Mouse (Mus musculus) adrenal gland, adult 8-10 months (tissue): ENCODE measurements at regions not wholly inside any gene's neighbourhood (a gene's known extent, or its start where the extent isn't known, plus 50 kb on each side); places are given as distances from the start of the nearest gene placed in this dataset.

Source experiments
- DNase-seq: peaks from one replicate; pipeline ENCODE4 v3.0.0; 2022

DNA sequence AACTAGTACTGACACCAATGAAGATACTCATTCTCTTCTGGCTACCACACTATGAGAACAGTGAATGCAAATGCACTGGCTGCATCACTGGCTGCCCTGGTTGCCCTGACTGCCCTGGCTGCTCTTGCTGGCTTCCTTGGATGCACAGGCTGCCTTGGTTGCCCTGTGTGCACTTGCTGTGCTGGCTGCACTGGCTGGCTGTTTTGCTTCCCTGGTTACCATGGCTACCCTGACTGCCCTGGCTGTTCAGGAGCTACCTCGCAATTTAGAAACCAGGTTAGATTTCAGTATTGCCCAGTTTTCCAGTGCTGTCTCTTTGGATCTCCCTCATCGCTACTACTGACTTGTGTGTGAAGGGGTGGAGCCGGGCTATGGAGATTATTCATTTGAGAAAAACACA is 175.7 kb downstream of the Fat4 start:
- no peak for DNase-seq

DNA sequence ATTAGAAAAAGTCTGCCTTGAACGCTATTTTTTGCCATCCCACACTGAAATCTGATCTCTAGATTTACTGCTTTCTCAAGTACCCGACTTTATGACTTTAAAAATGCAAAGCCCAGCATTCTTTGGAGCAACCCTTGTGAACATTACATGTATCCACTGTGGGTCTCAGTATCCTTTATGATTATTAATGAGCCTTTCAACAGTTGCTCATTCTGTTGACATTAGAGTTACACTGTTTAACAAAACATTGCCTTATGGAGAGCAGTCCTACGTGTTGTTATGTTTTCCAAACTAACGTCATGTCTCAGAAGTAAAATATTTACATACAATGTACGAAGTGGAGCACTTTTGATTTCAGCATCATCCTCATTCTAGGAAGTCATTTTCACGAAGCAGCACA is 178.7 kb downstream of the Fat4 start:
- DNase-seq = no peak

DNA sequence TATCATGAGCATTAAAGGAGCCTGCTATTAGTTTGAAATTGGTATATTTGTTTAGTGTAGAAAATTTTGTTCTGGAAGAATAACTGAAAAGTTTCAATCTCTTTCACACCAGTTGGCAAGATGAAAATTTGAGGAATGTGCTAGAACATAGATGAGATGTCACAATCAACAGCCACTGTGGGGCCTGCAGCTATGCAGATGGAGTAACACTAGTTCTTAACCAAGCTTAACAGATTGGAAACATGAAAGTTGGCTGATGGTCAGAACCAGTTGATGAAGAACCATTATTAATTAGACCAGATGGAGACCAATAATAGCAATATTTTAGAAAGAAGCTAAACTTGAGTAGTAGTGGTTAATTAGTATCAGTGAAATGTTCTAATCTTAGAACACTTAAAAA is 182.3 kb downstream of the Fat4 start:
- DNase-seq = no peak

DNA sequence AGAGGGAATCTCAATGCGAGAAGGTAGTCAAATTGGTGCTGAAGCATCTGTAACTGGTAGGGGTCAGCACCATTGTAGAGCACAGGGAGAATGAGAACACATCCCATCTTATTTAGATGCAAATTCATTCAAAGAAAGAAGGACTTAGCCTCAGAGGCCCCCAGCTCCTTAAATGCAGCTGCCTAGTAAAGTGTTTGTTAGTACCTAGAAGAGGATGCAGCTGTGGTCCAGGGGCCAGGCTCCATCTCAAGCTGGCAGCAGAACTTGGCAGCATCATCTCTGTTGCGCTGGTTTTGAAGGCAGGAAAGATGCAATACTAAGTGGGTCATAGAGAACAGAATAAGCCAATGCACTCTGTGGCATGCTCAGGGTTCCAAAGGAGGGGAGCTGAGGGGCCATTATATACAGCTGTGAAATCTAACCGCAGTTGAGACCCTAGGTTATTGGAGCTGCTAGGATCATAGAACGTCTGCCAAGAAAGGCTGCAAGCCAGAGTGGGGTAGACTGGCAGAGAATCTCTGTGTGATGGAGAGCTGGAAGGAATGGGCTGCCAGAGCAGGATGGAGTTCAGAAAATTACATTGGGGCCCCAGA is 196.0 kb downstream of the Fat4 start:
- no peak for DNase-seq

DNA sequence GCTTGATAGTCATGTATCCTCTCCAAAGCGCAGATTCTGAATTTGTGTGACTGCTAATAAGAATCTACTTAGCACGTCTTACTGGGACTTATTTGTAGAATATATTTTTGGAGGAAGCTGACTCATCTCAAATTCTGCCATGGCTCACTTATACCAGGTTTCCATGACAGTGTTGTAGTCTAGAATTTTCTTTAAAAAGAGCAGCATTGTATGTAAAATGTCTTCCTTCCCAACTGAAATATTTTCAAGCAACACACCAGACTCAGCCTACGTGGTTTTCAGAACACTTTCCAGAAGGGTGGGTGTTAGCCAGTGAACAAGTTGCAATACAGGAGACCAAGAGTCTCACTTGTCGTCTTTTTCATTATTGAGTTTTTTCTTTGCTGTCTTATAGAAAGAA is 202.2 kb downstream of the Fat4 start:
- no peak for DNase-seq

DNA sequence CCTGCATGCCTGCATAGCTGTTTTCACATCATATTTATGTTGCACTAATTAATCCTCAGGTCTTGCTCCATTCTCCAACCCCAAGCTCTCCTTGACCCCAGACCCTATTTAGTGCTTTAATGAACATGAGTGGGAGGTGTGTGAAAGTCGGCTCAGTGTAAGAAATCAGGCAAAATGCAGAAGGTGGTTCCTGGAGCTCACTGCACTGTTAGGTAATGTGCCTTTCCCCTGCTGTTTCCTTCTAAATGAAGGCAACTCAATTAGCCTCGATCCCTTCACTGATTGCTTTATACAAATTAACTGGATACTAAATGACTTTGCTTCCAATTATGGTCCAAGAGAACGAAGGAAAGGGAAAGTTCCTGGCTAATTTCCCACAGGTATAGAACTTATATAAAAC is 215.6 kb downstream of the Fat4 start:
- no peak for DNase-seq

DNA sequence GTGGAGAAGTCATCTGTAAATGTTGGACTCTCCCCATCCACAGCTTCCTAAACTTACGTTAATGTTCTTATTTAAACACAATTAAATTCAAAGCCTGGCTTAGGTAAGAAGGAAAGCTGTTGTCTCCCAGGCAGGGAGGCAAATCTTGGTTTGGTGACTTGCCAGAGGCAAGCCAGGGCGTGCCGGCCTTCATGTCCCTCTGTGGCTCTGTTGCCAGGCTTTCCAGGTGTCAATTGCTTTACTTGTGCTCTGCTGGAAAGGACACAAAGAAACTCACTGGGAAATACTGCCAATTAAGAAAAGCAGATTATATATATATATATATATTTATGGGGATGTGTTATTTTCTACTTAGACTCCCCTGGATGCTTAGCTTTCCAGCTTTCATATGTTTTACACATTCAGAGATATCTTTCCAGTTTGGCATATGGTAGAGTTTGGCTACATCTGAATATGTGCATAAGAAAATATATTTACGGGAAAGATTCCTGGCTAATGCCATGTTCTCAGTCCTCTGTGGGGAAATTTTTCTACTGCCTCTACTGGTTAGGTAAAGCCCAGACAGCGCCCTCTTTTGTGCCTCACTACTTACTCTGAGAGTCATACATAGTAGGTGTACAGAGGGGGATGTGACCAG is 223.1 kb downstream of the Fat4 start:
- DNase-seq = no peak

DNA sequence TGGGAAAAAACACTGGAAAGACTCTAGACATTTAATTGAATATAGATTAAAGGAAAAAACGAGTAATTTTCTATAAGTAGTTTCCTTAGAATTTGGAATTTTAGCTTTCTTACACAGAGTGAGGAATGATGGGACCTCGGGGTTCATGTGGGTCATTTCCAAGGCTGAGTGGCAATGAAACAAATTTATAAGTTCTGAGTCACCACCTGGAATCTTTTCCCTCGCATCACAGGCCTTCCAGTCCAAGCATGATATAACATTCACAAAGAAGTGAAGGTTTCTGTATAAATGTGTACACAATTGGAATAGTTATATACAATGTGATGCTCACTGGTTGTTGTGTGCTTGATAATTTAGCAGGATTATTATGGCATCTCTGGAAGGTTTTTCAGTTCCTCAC is 227.3 kb downstream of the Fat4 start:
- DNase-seq = no peak

DNA sequence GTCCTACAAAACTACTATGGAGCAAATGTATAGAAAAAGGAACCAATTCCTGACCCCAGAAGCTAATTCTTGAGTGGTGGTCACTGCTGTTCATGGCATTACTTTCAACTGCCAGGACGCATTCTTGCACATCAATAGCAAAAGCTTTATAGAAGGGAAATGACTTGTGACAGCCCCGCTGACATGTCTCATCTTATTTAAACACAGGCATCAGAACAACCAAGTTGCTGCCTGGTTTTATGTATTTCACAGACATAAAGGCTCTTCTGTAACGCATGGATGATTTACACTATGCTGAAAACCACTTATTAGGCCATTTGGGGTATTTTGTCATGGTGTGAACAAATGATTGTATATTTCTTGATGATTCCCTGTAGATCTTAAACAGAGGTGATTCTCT is 228.1 kb downstream of the Fat4 start:
- DNase-seq = no peak

DNA sequence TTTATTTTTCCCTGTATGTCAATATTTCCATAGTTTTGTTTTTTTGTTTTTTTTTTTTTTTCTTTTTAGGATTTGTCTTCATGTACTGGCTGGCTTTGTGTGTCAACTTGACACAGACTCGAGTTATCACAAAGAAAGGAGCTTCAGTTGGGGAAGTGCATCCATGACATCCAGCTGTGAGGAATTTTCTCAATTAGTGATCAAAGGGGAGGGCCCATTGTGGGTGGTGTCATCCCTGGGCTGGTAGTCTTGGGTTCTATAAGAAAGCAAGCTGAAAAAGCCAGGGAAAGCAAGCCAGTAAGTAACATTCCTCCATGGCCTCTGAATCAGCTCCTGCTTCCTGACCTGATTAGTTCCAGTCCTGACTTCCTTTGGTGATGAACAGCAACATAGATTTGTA is 228.7 kb downstream of the Fat4 start:
- no peak for DNase-seq

DNA sequence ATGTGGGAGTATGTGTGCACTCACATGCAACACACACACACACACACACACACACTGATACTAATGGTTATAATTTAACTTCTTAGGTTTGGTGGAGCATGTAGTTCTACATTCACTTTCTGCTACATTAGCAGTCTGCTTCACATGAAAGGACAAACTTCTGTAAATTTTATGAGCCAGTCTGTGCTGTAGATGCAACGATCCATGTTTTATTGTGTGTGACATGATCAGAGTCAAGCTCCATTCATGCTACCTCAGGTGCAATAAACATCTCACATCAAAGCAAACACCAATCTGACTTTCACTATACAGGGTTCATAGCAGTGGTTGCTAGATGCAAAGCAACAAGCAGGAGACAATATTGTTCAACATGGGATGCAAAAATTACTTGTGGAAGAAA is 235.5 kb downstream of the Fat4 start:
- DNase-seq = no peak

DNA sequence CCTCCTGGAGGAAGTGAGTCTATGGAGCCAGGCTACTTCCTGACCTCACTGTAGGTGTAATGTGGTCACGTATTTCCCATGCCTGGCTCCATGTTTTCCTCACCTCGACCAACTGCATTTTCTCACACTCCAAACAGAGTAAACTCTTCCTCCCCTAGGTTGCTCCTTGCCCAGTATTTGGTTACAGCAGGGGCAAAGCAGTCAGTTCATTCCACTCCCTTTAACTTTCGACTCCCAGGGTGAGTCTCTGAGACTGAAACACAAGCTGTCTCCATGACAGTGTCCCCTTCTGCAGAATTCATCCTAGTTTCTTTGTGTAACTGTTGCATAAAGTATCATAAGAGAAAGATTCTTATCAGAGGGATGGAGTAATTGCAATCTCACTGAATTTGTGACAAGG is 243.8 kb downstream of the Fat4 start:
- no peak for DNase-seq

DNA sequence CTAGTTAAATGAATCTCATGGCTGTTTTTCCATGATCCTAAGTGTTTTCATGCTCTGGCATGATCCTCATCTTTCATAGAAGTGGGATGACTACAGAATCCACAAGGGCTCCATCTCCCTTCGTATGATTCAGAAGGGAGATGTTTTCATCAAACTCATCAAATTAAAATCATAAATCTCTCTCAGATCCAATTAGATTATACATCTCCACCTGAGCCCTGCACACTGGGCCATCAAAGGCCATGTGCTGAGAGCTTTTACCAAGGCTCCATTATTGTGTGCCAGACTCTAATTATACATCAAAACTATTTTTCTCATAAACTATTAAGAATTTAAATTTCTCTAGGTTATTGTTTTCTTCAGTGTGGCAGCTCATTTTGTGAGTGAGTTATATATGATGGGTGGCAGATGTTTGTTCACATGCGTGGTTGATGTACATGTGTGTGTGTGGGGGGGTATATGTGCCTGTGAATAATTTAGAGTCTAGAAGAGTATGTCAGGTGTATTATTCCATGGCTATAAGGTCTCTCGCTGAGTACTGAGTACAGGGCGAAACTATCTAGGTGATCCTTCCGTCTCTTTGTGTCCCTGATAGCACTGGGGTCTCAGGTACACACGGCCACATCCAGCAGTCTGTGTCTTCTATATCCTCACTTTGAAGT is 278.4 kb downstream of the Fat4 start:
- no peak for DNase-seq

DNA sequence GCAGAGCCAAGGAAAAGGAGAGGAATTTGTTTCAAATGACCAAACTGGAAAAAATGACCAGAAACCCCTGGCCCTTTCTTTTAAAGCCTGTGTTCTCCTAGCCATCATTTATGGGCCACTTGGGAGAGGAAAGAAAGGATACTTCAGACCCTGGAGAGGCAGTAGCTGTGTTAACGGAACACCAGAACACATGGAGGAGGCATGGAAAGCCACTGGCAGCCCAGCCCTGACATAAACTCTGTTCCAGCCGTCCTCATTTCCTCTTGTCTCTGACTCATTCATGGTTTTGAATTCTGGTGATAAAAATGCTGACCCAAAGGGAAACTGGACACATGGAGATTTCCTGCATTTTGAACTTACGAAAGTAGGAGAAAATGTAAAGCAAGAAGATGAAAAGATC is 295.9 kb downstream of the Fat4 start:
- DNase-seq = no peak

DNA sequence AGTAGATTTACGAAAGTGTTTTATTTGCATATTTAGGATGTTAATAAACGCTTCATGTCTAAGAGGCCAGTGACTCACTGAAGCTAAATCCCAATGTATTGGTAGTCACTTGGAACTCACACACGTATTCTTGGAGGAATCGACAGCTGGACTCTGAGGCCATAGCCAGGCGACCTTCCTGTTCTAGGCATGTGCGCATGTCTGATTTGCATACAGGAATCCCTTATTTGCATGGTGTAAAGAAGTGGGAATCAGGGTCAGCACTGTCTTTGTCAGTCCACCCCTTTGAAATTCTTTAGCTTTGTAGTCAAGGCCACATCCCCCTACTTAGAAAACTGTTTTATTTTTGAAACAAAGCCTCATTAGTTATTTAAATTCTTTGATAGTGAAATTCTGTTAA is 308.4 kb downstream of the Fat4 start:
- DNase-seq = no peak

DNA sequence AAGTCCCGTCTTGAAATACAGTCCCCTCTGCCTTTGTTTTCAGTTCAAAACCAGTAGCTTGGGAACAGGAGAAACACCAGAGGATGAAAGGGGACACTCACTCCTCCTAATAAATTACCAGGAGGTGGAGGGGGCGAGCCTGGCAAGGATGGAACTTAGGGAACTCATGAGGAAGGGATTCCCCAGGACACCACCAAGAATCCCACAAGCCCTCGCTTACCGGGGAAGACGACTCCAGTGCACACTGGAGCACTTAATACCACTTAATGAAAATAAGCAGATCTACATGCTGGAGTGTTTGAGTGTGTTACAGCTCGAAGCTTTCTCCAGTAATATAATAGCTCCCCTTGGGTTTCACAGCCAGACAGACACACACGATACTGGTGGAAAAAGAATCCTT is 315.9 kb downstream of the Fat4 start:
- DNase-seq = no peak

DNA sequence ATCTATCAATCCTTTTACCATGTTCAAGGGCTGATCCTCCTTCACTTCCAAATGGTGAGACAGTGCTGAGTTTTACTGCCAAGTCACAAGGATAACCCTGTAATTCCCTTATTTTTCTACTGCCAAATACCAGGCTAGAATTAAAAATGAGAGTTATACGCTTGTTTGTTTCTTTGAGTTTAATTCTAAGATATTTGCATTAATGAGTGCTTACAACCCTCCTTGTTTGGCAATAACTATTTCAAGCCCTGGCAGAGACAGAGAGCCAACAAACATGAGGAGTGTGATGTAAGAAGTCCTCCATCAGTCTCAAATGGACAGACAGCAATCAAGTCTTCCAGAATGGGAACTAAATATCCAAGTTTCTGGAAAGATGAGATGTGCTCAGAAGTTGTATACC is 321.9 kb downstream of the Fat4 start:
- DNase-seq = no peak

DNA sequence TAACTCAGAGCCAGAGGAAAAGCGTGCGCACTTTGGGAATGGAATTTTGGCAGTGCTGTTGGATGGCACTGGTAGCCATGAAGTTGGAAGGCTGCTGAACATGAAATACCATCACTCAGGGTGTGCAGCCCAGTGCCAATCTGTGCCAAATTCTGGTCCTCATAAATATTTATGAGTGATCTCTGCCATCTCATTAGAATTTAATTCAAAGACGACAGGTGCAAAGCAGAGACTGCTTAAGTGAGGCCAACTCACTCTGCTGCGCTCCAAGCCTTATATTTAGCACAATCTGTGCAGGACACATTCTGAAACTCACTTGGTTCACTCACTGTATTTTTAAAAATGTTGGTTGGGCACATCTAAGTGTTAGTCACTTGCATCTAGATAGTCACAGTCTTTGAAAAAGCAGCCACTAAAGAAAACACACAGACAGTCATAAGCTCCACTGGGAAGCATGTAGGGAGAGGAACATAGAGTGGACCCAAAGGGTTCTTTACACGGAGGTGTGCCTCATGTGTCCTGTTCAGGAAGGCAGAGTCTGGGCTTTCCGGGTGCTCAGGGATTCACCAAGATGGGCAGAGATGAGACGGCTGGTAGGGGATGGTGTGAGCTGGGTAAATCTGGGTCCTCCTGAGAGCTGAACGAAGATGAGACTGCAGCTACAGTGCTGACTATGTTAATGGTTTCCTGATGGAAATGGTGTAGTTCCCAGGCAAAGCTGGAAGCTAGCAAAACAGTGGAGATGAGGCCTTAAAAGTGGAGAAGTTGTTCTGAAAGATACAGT is 322.8 kb downstream of the Fat4 start:
- no peak for DNase-seq

DNA sequence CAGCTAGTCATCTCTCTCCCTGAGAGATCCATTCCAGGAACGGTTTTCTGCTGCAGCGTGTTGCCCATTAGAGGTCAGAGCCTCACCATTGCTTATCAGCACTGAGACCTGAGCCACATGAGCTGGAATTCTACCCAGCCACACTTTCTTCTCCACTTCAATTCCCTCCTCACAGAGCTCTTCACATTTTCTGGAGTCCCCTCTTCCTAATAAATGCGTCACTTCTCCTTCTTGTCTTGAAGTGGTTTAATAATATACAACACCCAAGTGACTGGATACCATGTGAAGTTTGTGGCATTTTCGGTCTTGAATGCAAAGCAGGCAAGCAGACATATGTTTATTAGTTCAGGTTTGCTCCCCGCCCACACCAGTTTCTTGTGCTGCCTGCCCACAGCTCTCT is 324.9 kb downstream of the Fat4 start:
- no peak for DNase-seq

DNA sequence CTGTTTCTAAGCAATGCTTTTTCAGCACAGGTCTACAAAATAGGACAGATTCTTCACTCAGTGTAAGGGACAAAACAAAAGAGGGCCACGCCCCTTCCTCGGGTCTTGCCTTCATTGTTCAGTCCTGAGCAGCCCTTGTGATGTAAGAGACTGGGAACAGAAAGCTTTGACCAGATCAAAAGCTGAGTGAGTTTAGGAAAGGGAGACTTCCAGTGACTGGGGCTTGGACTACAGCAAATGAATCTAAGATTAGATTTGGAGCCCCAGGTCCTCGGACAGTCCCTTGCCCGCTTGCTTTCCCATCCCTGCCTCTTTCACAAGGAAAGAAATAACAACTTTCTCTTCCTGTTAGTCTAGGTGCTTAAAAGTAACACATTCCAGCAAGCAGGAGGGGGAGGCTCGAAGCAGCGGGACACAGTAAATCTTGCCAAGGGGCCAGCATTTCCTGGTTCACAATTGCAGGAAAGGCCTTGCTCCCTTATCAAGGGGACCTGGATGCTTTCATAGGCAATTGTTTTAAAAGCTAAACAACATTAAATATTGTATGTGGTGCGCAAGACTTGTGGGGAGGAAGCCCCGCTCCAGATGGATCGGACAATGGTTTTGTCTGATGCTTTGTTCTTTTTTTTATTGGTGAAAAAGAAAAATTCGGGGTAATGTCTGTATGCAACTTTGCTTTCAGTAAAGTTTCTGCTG is 333.4 kb downstream of the Fat4 start:
- DNase-seq = peak; percentile 26

DNA sequence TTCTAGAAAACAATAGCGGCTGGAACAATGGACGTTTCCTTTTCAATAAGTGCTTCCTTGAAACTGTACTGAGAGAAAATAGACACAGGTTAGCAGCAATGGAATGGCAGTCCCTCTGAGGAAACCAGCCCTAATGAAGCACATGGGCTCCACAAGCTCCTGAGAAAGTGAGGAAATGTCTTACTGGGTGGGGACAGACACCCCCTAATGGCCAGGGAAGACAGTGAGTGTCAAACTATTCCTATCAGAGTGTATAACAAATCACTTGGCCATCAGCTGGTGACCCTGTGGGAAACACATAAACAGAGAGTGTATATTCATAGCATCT is 333.9 kb downstream of the Fat4 start:
- no peak for DNase-seq

DNA sequence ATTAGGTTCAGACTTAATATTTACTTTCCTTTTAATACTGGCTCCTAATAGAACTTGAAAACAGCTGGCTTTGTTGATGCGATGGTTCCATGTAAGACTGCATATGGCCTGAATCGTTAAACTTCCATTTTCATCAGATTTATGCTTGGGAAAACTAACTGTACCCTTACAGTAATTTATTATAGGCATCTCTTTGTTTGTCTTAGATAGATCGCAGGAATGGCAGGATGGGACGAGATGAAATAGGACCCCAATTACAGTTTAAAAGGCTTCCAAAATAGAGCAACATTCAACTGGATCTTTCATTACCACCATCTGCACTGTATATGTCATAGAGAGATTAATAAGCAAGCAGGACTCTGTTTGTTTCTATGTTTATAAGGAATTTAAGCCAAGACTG is 335.3 kb downstream of the Fat4 start:
- DNase-seq = no peak

DNA sequence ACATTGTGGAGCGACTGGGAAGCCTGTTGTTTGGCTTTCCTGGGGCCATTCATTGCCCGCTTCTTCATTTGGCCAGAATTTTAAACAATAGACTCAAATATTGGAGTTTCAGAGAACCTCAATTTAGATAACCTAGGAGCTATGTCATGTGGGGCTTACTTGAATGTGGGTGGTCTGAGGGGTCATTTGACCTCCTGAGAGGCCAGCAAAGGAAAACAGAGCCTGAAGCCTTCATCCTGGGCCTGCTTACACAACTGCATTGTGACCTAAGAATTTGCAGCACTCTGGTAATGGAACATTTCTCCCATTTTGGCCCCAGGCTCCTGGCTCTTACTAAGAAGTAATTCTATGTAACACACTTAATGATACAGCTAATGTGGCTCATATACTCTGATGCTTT is 348.2 kb downstream of the Fat4 start:
- no peak for DNase-seq
